Mouse (Mus musculus) liver, adult 2 months (tissue): ENCODE results near the gene Tspo. TPM values are rescaled to one million over a fixed set of nuclear protein-coding genes. Genes with fewer than 3 reads are reported as not detected.

Experiments used
- DNase-seq: peaks from one replicate; pipeline ENCODE4 v3.0.0-alpha.2; 2011; ENCODE audit warnings: low read depth, low spot score; ENCODE audit errors: extremely low read depth
- H3K27ac ChIP-seq: fragments of 200-500 bp; replicated peaks from 2 replicates; pipeline ENCODE4 v1.5.1; 2012; ENCODE audit warnings: low read depth, mild to moderate bottlenecking, control low read depth, inconsistent platforms, low read length; ENCODE audit not compliant: insufficient read depth
- H3K27me3 ChIP-seq: fragments of 200-500 bp; 2 replicates; pipeline ENCODE4 v1.6.1; 2012; ENCODE audit warnings: mild to moderate bottlenecking, moderate library complexity, low read length, inconsistent platforms; ENCODE audit not compliant: control insufficient read depth, insufficient read depth
- H3K36me3 ChIP-seq: fragments of 200-500 bp; 2 replicates; pipeline ENCODE4 v1.6.1; 2012; ENCODE audit warnings: low read length, inconsistent platforms; ENCODE audit not compliant: control insufficient read depth, insufficient read depth
- H3K4me1 ChIP-seq: fragments of 200-500 bp; 2 replicates; pipeline ENCODE4 v1.6.1; 2011; ENCODE audit warnings: low read length; ENCODE audit not compliant: control insufficient read depth, insufficient read depth
- H3K4me3 ChIP-seq: fragments of 200-500 bp; 2 replicates; pipeline ENCODE4 v1.5.1; 2011; ENCODE audit warnings: low read depth, mild to moderate bottlenecking, control low read depth, low read length, moderate library complexity; ENCODE audit not compliant: insufficient read depth
- H3K79me2 ChIP-seq: fragments of 200-500 bp; 2 replicates; pipeline ENCODE4 v1.6.1; 2012; ENCODE audit warnings: inconsistent platforms, mild to moderate bottlenecking, low read length, moderate library complexity; ENCODE audit not compliant: control insufficient read depth, insufficient read depth
- H3K9ac ChIP-seq: fragments of 200-500 bp; 2 replicates; pipeline ENCODE4 v1.6.1; 2012; ENCODE audit warnings: low read depth, mild to moderate bottlenecking, control low read depth, inconsistent platforms, low read length
- CTCF ChIP-seq: fragments of 200-500 bp; IDR thresholded peaks from 2 replicates; pipeline ENCODE4 v1.5.1; 2011; ENCODE audit warnings: low read depth, low read length, control low read depth
- POLR2A ChIP-seq: fragments of 200-500 bp; IDR thresholded peaks from 2 replicates; pipeline ENCODE4 v1.6.1; 2011; ENCODE audit warnings: low read length, control low read depth; ENCODE audit not compliant: insufficient read depth; ENCODE audit errors: extremely low read depth
- WGBS: fragments of 180-500 bp; shearing (Covaris S2); methylation state at CpG from one replicate; pipeline ENCODE4 v1.1.7; 2018; 5-methylcytosine and 5-hydroxymethylcytosine counted together
- polyA plus RNA-seq: library from polyadenylated mRNA; depleted of rRNA; stranded (reverse); fragments of >200 nt; gene quantifications from 2 replicates; pipeline ENCODE4 v1.2.3, GENCODE M21; 2012
- total RNA-seq: library from RNA; depleted of rRNA; stranded (reverse); fragments of >200 nt; gene quantifications from 2 replicates; pipeline ENCODE4 v1.2.3, GENCODE M21; 2014

Tspo gene
- total and polyA plus RNA-seq, 2 experiments: 123 to 283 TPM

- no peaks in the 10 kb centered on the region for H3K36me3 ChIP-seq
- H3K27ac ChIP-seq: no peak overlapping the region
- 77% methylated on average over 13 of the region's 13 CpGs for WGBS
- no peak for DNase-seq
- no peaks in the 10 kb centered on the region for H3K4me1 ChIP-seq
- H3K9ac ChIP-seq: no peak overlapping the region
- H3K27me3 ChIP-seq: no peaks in the 10 kb centered on the region
- H3K4me3 ChIP-seq: no peak overlapping the region
- no peaks in the 10 kb centered on the region for H3K79me2 ChIP-seq
- TF ChIP-seq CTCF (no peak), POLR2A (no peak)
These were observed 39.1 kb downstream of the Tspo start for GRCm38 (mm10) chr15:83602372-83603045.

DNA sequence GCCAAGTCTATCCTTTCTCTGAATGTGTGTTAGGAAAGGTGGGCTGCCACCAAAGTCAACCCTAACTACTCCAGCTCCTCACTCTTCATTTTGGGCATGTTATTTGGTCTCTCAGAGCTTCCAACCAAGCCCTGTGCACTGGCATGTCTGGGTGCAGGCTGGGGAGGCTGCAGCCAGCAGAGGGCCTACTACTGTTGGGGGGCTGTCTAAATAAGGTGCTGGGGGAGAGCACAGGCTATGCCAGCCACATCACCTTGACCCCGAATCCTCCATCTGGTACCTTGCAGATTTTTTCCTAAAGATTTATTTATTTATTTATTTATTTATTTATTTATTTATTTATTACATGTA is 39.6 kb downstream of the Tspo start:
- H3K36me3 ChIP-seq: no peaks in the 10 kb centered on the region
- H3K79me2 ChIP-seq: no peaks in the 10 kb centered on the region
- WGBS: 100% methylated on average over 1 of the region's 1 CpGs
- H3K4me3 ChIP-seq: no peak overlapping the region
- no peak overlapping the region for H3K27ac ChIP-seq
- H3K27me3 ChIP-seq: no peaks in the 10 kb centered on the region
- no peak overlapping the region for H3K9ac ChIP-seq
- no peaks in the 10 kb centered on the region for H3K4me1 ChIP-seq
- no peak for DNase-seq
- no peak for TF ChIP-seq POLR2A
- no peak for TF ChIP-seq CTCF

- Histone ChIP-seq H3K4me1 (no peaks in the 10 kb centered on the region), H3K36me3 (no peaks in the 10 kb centered on the region), H3K27me3 (no peaks in the 10 kb centered on the region), H3K27ac (no peak overlapping the region), H3K9ac (no peak overlapping the region), H3K4me3 (no peak overlapping the region), H3K79me2 (no peaks in the 10 kb centered on the region)
- TF ChIP-seq POLR2A (no peak), CTCF (no peak)
- WGBS: 96% methylated on average over 7 of the region's 7 CpGs
- DNase-seq: no peak
These were observed 40.0 kb downstream of the Tspo start for GRCm38 (mm10) chr15:83603426-83603825.

DNA sequence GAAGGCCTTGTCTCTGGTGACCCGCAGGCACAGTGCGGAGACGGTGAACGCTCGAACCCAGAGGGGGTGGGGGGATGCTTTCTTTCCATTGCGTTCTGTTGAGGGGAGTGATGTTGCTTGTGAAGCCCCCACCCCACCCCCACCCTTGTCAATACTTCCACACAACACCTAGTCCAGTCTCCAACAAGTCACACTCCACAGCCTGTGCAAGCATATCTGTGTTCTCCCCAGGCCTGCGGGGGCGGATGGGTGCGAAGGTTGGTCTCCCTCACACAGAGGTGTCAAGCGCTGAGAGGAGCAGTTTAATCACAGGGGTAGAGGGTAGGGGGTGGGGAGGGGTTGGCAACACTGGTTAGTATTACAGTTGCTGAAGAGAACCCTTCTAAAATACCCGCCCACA is 42.8 kb downstream of the Tspo start:
- Histone ChIP-seq H3K27ac (no peak overlapping the region), H3K4me1 (no peaks in the 10 kb centered on the region), H3K4me3 (no peak overlapping the region), H3K9ac (no peak overlapping the region), H3K36me3 (no peaks in the 10 kb centered on the region), H3K27me3 (no peaks in the 10 kb centered on the region), H3K79me2 (no peaks in the 10 kb centered on the region)
- 70% methylated on average over 11 of the region's 11 CpGs for WGBS
- TF ChIP-seq CTCF (no peak), POLR2A (no peak)
- no peak for DNase-seq

DNA sequence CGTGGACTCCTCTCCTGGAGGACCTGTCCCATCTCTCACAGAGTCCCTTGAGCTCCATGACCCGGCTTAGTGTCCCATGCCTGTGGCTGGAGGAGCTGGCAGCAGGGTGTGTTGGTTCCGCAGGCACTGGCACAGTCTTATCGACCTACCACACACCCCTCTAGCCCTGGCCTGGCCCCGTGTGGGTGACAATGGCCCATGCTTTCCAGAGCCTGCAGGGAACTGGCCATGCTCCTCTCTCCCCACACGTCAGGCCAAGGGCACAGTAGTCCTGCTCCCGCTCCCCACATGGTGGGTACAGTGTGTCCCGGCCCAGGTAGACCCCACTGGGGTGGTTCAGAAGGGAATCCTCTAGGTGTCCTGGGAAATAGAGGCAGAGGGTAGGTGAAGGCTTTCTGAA is 43.3 kb downstream of the Tspo start:
- Histone ChIP-seq H3K9ac (no peak overlapping the region), H3K27me3 (no peaks in the 10 kb centered on the region), H3K4me3 (no peak overlapping the region), H3K36me3 (no peaks in the 10 kb centered on the region), H3K79me2 (no peaks in the 10 kb centered on the region), H3K4me1 (no peaks in the 10 kb centered on the region), H3K27ac (no peak overlapping the region)
- TF ChIP-seq POLR2A (no peak), CTCF (no peak)
- DNase-seq: no peak
- WGBS: 82% methylated on average over 8 of the region's 8 CpGs

DNA sequence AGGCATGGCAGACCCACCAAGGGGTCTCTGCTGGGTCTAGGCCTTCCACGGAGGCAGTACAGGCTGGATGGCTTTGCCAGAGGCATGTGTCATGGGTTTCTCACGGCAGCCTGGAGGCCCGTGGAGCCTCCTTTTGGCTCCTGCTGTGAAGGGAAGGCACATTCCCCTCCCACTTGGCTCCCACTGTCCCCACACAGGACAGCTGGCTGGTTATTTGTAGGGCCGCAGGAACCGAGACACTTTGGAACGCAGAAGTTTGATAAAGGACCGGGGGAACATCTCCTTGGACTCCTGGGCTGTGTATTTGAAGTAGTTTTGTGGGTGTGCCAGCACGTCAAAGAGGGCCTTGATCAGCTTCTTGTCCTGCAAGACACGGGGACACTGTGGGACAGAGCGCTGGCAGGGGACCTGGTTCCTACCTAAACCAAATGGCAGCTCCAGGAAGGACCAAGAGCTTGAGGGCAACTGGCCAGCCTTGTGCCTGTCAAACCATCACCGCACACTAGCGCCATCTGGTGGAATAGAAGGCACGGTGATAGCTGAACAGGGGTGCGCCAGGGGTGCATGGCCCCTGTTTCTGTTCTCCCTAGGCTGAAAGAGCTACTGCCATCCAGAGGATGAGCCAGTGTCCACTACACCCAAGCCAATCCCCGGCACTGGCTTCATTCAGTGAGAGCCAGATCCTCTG is 43.9 kb downstream of the Tspo start:
- Histone ChIP-seq H3K9ac (no peak overlapping the region), H3K4me1 (no peaks in the 10 kb centered on the region), H3K27ac (no peak overlapping the region), H3K27me3 (no peaks in the 10 kb centered on the region), H3K79me2 (no peaks in the 10 kb centered on the region), H3K4me3 (no peak overlapping the region), H3K36me3 (no peaks in the 10 kb centered on the region)
- peak; percentile 59 for DNase-seq
- 46% methylated on average over 15 of the region's 15 CpGs for WGBS
- TF ChIP-seq POLR2A: no peak
- peak; percentile 93 for TF ChIP-seq CTCF
